Mouse (Mus musculus): ENCODE data around the gene Rwdd3. TPM values are rescaled to one million over a fixed set of nuclear protein-coding genes. Genes with fewer than 3 reads are reported as not detected.

Rwdd3 gene
- 1 to 10 TPM; 2.6 to 7.5 TPM for total RNA-seq (2023)

DNA sequence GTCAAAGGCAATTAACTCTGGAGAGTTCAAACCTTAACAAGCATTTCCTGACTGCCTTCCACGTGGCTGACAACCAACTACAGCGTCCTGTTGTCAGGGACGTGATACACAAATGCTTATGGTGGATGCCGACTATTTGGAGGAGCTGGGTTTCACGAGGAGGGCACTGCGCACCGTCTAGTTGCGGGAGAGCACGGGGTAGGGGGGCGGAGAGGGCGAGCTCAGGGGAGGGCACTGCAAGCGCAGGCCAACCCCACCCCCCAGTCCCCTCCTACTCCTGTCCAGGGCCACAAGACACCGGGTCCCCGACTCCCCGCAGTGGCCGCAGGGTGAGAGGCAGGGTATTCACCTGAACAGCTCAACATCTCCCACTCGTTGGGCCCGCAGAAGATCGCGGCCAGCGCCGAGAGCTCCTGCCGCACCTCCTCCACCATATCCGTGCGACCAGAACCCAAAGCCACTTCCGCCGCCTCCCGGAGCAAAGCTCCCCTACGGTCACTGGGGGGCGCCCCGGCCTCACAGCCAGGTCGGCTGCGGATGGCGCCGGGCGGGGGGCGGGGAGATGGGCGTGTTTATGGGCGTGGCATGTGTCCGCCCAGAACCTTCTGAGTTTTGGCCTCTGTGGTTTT lies at the start of gene Rwdd3:
Gene Rwdd3, minus strand, starts transcription at position 453 of the 629 bp plus-strand sequence.

Other genes starting within 250 kb of the Rwdd3 start
- not detected for gene Tmem56, start 111.4 kb upstream of the Rwdd3 start, total RNA-seq (2023)
- gene Alg14, start 120.1 kb upstream of the Rwdd3 start, total RNA-seq (2023), result 10 to 100 TPM in 1 of 2 experiments, 1 to 10 TPM in 1; 7.7 to 10.3 TPM

Measured in monocyte, adult 59 days (primary cell).